8 mouse cellular contexts compared by ENCODE assay signal in genomic region chr1:66816837-66817452, GRCm38 (mm10). TPM values are rescaled to one million over a fixed set of nuclear protein-coding genes. Genes with fewer than 3 reads are reported as not detected.
DNase-seq lines count a peak whose midpoint lies in the region; ATAC-seq and TF ChIP-seq lines count a peak whose summit lies in the region.

No protein-coding gene starts in this region.

- peak overlapping the region; percentile 89 for H3K4me3 ChIP-seq in E14TG2a.4 (replicated peaks; ENCODE audit: low read length)
- H3K4me3 ChIP-seq in forebrain, embryonic 11.5 days (ENCODE audit: low read depth, low read length), result peak overlapping the region; percentile 73
- peak overlapping the region; percentile 94 for H3K4me3 ChIP-seq in heart, embryonic 16.5 days (ENCODE audit: low read length)
- peak overlapping the region; percentile 85 for H3K4me3 ChIP-seq in liver, embryonic 15.5 days (replicated peaks)
- H3K4me3 ChIP-seq in neural tube, embryonic 11.5 days (ENCODE audit: low read depth, low read length), result peak overlapping the region; percentile 77
- peak overlapping the region; percentile 76 for H3K4me3 ChIP-seq in stomach, embryonic 16.5 days (replicated peaks; ENCODE audit: low read length)

- peak overlapping the region; percentile 85 for H3K9ac ChIP-seq in forebrain, embryonic 11.5 days (ENCODE audit: low read length)
- H3K9ac ChIP-seq in heart, embryonic 16.5 days (ENCODE audit: low read length), result peak overlapping the region; percentile 95
- H3K9ac ChIP-seq in liver, embryonic 15.5 days, result peak overlapping the region; percentile 87
- H3K9ac ChIP-seq in neural tube, embryonic 11.5 days (ENCODE audit: low read length), result peak overlapping the region; percentile 91
- H3K9ac ChIP-seq in stomach, embryonic 16.5 days (ENCODE audit: low read length), result peak overlapping the region; percentile 94

- no peaks in the 10 kb centered on the region for H3K9me3 ChIP-seq in E14TG2a.4 (ENCODE audit: low read length)
- no peaks in the 10 kb centered on the region for H3K9me3 ChIP-seq in forebrain, embryonic 11.5 days (ENCODE audit: control insufficient read depth, low read length)
- H3K9me3 ChIP-seq in heart, embryonic 16.5 days (replicated peaks; ENCODE audit: control insufficient read depth, low read length), result no peaks in the 10 kb centered on the region
- no peaks in the 10 kb centered on the region for H3K9me3 ChIP-seq in liver, embryonic 15.5 days (replicated peaks)
- no peaks in the 10 kb centered on the region for H3K9me3 ChIP-seq in neural tube, embryonic 11.5 days (ENCODE audit: control insufficient read depth, low read length)
- H3K9me3 ChIP-seq in stomach, embryonic 16.5 days (replicated peaks; ENCODE audit: control insufficient read depth, low read length), result no peaks in the 10 kb centered on the region

- peak; percentile 68 for DNase-seq in c-Kit-positive CD71-positive TER-119-negative erythroid progenitor cells, embryonic 14.5 days (ENCODE audit: low read depth)
- peak; percentile 99 for DNase-seq in forebrain, embryonic 11.5 days (ENCODE audit: low spot score)
- DNase-seq in kidney, postnatal 4 days, result peak; percentile 96 to 97
- DNase-seq in neural tube, embryonic 11.5 days (ENCODE audit: low spot score), result peak; percentile 93

- H3K27me3 ChIP-seq in E14TG2a.4 (ENCODE audit: insufficient read depth, low read length), result peaks cover 15% of the 10 kb centered on the region
- H3K27me3 ChIP-seq in forebrain, embryonic 11.5 days (ENCODE audit: control insufficient read depth, insufficient read depth, low read length), result no peaks in the 10 kb centered on the region
- H3K27me3 ChIP-seq in heart, embryonic 16.5 days (ENCODE audit: control insufficient read depth, insufficient read depth, low read length), result no peaks in the 10 kb centered on the region
- H3K27me3 ChIP-seq in liver, embryonic 15.5 days, result peaks cover 2% of the 10 kb centered on the region; the same call in 1 of the 2 replicates
- H3K27me3 ChIP-seq in neural tube, embryonic 11.5 days (ENCODE audit: control insufficient read depth, insufficient read depth, low read length), result 0 out of 2 replicates have a peak, but pooled peaks cover 3% of the 10 kb centered on the region
- no peaks in the 10 kb centered on the region for H3K27me3 ChIP-seq in stomach, embryonic 16.5 days (ENCODE audit: control insufficient read depth, insufficient read depth, low read length)

- WGBS in forebrain, embryonic 11.5 days, result under 1% methylated on average over 32 of the region's 63 CpGs
- 1% methylated on average over 48 of the region's 63 CpGs for WGBS in heart, embryonic 16.5 days
- under 1% methylated on average over 62 of the region's 63 CpGs for WGBS in liver, embryonic 15.5 days (ENCODE audit: insufficient replicate concordance)
- WGBS in neural tube, embryonic 11.5 days, result under 1% methylated on average over 49 of the region's 63 CpGs
- WGBS in stomach, embryonic 16.5 days, result under 1% methylated on average over 59 of the region's 63 CpGs

- no peaks in the 10 kb centered on the region for H3K36me3 ChIP-seq in E14TG2a.4 (ENCODE audit: insufficient read depth, low read length)
- no peaks in the 10 kb centered on the region for H3K36me3 ChIP-seq in forebrain, embryonic 11.5 days (ENCODE audit: control insufficient read depth, insufficient read depth, low read length)
- H3K36me3 ChIP-seq in heart, embryonic 16.5 days (ENCODE audit: control insufficient read depth, insufficient read depth), result no peaks in the 10 kb centered on the region
- no peaks in the 10 kb centered on the region for H3K36me3 ChIP-seq in liver, embryonic 15.5 days (replicated peaks)
- H3K36me3 ChIP-seq in neural tube, embryonic 11.5 days (ENCODE audit: control insufficient read depth, insufficient read depth, low read length), result no peaks in the 10 kb centered on the region
- H3K36me3 ChIP-seq in stomach, embryonic 16.5 days (ENCODE audit: control insufficient read depth, insufficient read depth, low read length), result no peaks in the 10 kb centered on the region

- peak; percentile 91 for ATAC-seq in forebrain, embryonic 11.5 days (replicated peaks; ENCODE audit: low FRiP score)
- peak; percentile 82 for ATAC-seq in heart, embryonic 16.5 days (replicated peaks; ENCODE audit: extremely low read depth, insufficient read depth, low FRiP score)
- ATAC-seq in liver, embryonic 15.5 days (ENCODE audit: insufficient read depth), result peak; percentile 79
- ATAC-seq in neural tube, embryonic 11.5 days (ENCODE audit: insufficient read depth, low FRiP score, low TSS enrichment), result peak; percentile 87
- peak; percentile 87 for ATAC-seq in stomach, embryonic 16.5 days (ENCODE audit: insufficient read depth, low FRiP score)

- peak overlapping the region; percentile 75 for H3K4me2 ChIP-seq in forebrain, embryonic 11.5 days (ENCODE audit: low read depth, low read length, severe bottlenecking)
- peak overlapping the region; percentile 84 for H3K4me2 ChIP-seq in heart, embryonic 16.5 days (ENCODE audit: low read depth, low read length)
- H3K4me2 ChIP-seq in liver, embryonic 15.5 days, result peak overlapping the region; percentile 97
- peak overlapping the region; percentile 78 for H3K4me2 ChIP-seq in neural tube, embryonic 11.5 days (ENCODE audit: low read depth)
- peak overlapping the region; percentile 81 for H3K4me2 ChIP-seq in stomach, embryonic 16.5 days (ENCODE audit: low read depth, low read length)

- peak overlapping the region; percentile 94 for H3K27ac ChIP-seq in forebrain, embryonic 11.5 days (ENCODE audit: low read depth, low read length)
- peak overlapping the region; percentile 99 for H3K27ac ChIP-seq in heart, embryonic 16.5 days (ENCODE audit: low read length)
- H3K27ac ChIP-seq in liver, embryonic 15.5 days (replicated peaks), result peak overlapping the region; percentile 98
- peak overlapping the region; percentile 90 for H3K27ac ChIP-seq in neural tube, embryonic 11.5 days (ENCODE audit: low read depth, low read length)
- peak overlapping the region; percentile 99 for H3K27ac ChIP-seq in stomach, embryonic 16.5 days (ENCODE audit: low read length)

- no peak for TF ChIP-seq CTCF in E14TG2a.4 (conservative IDR thresholded peaks at IDR 0.05; ENCODE audit: low read length)

- peaks cover 7% of the 10 kb centered on the region for H3K4me1 ChIP-seq in E14TG2a.4 (replicated peaks; ENCODE audit: low read depth, low read length)
- peaks cover 6% of the 10 kb centered on the region; the same call in 1 of the 2 replicates for H3K4me1 ChIP-seq in forebrain, embryonic 11.5 days (replicated peaks; ENCODE audit: control insufficient read depth, insufficient read depth, low read length)
- peaks cover 13% of the 10 kb centered on the region for H3K4me1 ChIP-seq in heart, embryonic 16.5 days (ENCODE audit: control insufficient read depth, insufficient read depth, low read length)
- H3K4me1 ChIP-seq in liver, embryonic 15.5 days (replicated peaks), result peaks cover 24% of the 10 kb centered on the region
- peaks cover 5% of the 10 kb centered on the region; the same call in 1 of the 2 replicates for H3K4me1 ChIP-seq in neural tube, embryonic 11.5 days (ENCODE audit: control insufficient read depth, insufficient read depth, low read length)
- 0 out of 2 replicates have a peak, but pooled peaks cover 4% of the 10 kb centered on the region for H3K4me1 ChIP-seq in stomach, embryonic 16.5 days (ENCODE audit: control insufficient read depth, insufficient read depth, low read length)

RNA-seq across cellular contexts. Expression of gene Kansl1l, which starts 0.4 kb away (rescaled TPM):
- polyA plus RNA-seq in forebrain, embryonic 11.5 days (2014; fragmentation: Nextera tagmentation; extraction: Ambion mirVana), result 9.6 and 9.9 TPM in 2 replicates
- 11.6 and 13.1 TPM in 2 replicates for polyA plus RNA-seq in heart, embryonic 16.5 days (2015; fragmentation: Nextera tagmentation; extraction: Ambion mirVana)
- 3.3 and 3.9 TPM in 2 replicates for polyA plus RNA-seq in liver, embryonic 15.5 days (2015; fragmentation: Nextera tagmentation; extraction: Ambion mirVana)
- polyA plus RNA-seq in neural tube, embryonic 11.5 days (2014; fragmentation: Nextera tagmentation; extraction: Ambion mirVana), result 9.3 and 11.0 TPM in 2 replicates
- polyA plus RNA-seq in stomach, embryonic 16.5 days (2015; fragmentation: Nextera tagmentation; extraction: Ambion mirVana), result 10.0 and 11.0 TPM in 2 replicates

RNA-seq across cellular contexts. Expression of gene Acadl, which starts 46.1 kb away (rescaled TPM):
- polyA plus RNA-seq in forebrain, embryonic 11.5 days (2014; fragmentation: Nextera tagmentation; extraction: Ambion mirVana), result 48.9 and 52.2 TPM in 2 replicates
- 864 and 927 TPM in 2 replicates for polyA plus RNA-seq in heart, embryonic 16.5 days (2015; fragmentation: Nextera tagmentation; extraction: Ambion mirVana)
- 140 and 145 TPM in 2 replicates for polyA plus RNA-seq in liver, embryonic 15.5 days (2015; fragmentation: Nextera tagmentation; extraction: Ambion mirVana)
- 56.3 and 59.0 TPM in 2 replicates for polyA plus RNA-seq in neural tube, embryonic 11.5 days (2014; fragmentation: Nextera tagmentation; extraction: Ambion mirVana)
- polyA plus RNA-seq in stomach, embryonic 16.5 days (2015; fragmentation: Nextera tagmentation; extraction: Ambion mirVana), result 188 and 195 TPM in 2 replicates

Comparison
In these comparisons a context has a peak if more than half of its experiments do, and no peak if none do; other contexts are left out.
1. Peak in every context shown above with its lines: DNase-seq, ATAC-seq, H3K4me3 ChIP-seq and H3K27ac ChIP-seq.